Mouse (Mus musculus): ENCODE measurements around the gene Shmt1. TPM values are rescaled to one million over a fixed set of nuclear protein-coding genes. Genes with fewer than 3 reads are reported as not detected.

Gene Shmt1
- total RNA-seq, 1 experiment from 2014 or later, result 87.9 TPM

Other genes with a start within 250 kb of the Shmt1 start
- gene Llgl1, start 112.0 kb downstream of the Shmt1 start, total RNA-seq (2021), result 23.7 and 28.8 TPM in 2 replicates
- 126 and 137 TPM in 2 replicates for gene Flii, start 84.5 kb downstream of the Shmt1 start, total RNA-seq (2021)
- gene Mief2, start 83.3 kb downstream of the Shmt1 start, total RNA-seq (2021), result 30.8 and 36.0 TPM in 2 replicates
- gene Top3a, start 34.4 kb downstream of the Shmt1 start, total RNA-seq (2021), result 9.2 and 9.7 TPM in 2 replicates
- gene Smcr8, start 34.2 kb downstream of the Shmt1 start, total RNA-seq (2021), result 20.8 and 22.4 TPM in 2 replicates
- gene Dhrs7b, start 18.9 kb upstream of the Shmt1 start, total RNA-seq (2021), result 42.8 and 44.0 TPM in 2 replicates
- 48.9 and 49.8 TPM in 2 replicates for gene Tmem11, start 67.6 kb upstream of the Shmt1 start, total RNA-seq (2021)
- gene Natd1, start 103.0 kb upstream of the Shmt1 start, total RNA-seq (2021), result 17.9 and 18.4 TPM in 2 replicates
- gene Map2k3, start 120.3 kb upstream of the Shmt1 start, total RNA-seq (2021), result 70.0 and 74.3 TPM in 2 replicates
- 1.5 and 1.6 TPM in 2 replicates for gene Kcnj12, start 210.8 kb upstream of the Shmt1 start, total RNA-seq (2021)

All from adrenal gland, postnatal 14 days (tissue).